ENCODE assay signal across 19 mouse cellular contexts in the genomic region with DNA sequence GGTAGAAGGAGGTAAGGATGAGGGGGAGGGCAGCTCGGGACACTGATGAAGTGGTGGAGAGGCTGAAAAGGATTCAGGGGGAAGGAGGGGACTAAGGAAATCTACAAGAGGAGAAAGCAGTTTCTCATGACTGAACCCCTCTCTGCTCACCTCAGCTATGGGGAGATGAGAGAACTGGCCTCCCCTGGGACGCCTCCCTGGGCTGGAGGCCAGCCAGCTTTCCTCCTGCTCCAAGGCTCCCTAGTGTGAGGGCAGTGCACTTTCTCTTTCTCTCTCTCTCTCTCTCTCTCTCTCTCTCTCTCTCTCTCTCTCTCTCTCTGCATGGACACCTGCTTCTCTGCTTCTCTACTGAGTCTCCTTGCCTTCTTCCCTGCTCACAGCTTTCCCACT. TPM values are rescaled to one million over a fixed set of nuclear protein-coding genes. Genes with fewer than 3 reads are reported as not detected.
DNase-seq lines count a peak whose midpoint lies in the region; ATAC-seq and TF ChIP-seq lines count a peak whose summit lies in the region.
"Had no signal": no experiment of that assay in that cellular context is flagged by ENCODE, and none has a peak within 500 bp of the region (broad histone marks: within the 10 kb centered on the region; RNA-seq: fewer than 3 reads in every experiment).

No protein-coding gene starts in this region.

- no peak for ATAC-seq in forebrain, embryonic 12.5 days (ENCODE audit: low FRiP score)
- ATAC-seq in hindbrain, embryonic 15.5 days (ENCODE audit: low FRiP score, low read depth) = no peak
- ATAC-seq in neural tube, embryonic 12.5 days (ENCODE audit: low FRiP score, low read depth) = no peak
- ATAC-seq: intestine, postnatal 0 days had no signal

- peaks cover 33% of the 10 kb centered on the region for H3K4me1 ChIP-seq in cerebellum, adult 2 months (ENCODE audit: control insufficient read depth, insufficient read depth, low read length)
- peaks cover 87% of the 10 kb centered on the region for H3K4me1 ChIP-seq in forebrain, embryonic 12.5 days
- peaks cover 75% of the 10 kb centered on the region for H3K4me1 ChIP-seq in hindbrain, embryonic 15.5 days (replicated peaks)
- H3K4me1 ChIP-seq in neural tube, embryonic 12.5 days = peaks cover 82% of the 10 kb centered on the region

- TF ChIP-seq CTCF in cerebellum, adult 2 months (IDR thresholded peaks at IDR 0.05; ENCODE audit: borderline replicate concordance, insufficient read depth, low read depth, low read length) = no peak

- H3K9me3 ChIP-seq in forebrain, embryonic 12.5 days = no peaks in the 10 kb centered on the region
- H3K9me3 ChIP-seq in hindbrain, embryonic 15.5 days = no peaks in the 10 kb centered on the region
- H3K9me3 ChIP-seq in neural tube, embryonic 12.5 days = no peaks in the 10 kb centered on the region
- H3K9me3 ChIP-seq: embryonic facial prominence, embryonic 13.5 days had no signal

- no peaks in the 10 kb centered on the region for H3K27me3 ChIP-seq in cerebellum, adult 2 months (ENCODE audit: control insufficient read depth, insufficient read depth, low read length)
- peaks cover 33% of the 10 kb centered on the region for H3K27me3 ChIP-seq in forebrain, embryonic 12.5 days
- no peaks in the 10 kb centered on the region for H3K27me3 ChIP-seq in hindbrain, embryonic 15.5 days
- peaks cover 33% of the 10 kb centered on the region for H3K27me3 ChIP-seq in neural tube, embryonic 12.5 days (replicated peaks)

- TF ChIP-seq POLR2A in cerebellum, adult 2 months (IDR thresholded peaks at IDR 0.05; ENCODE audit: borderline replicate concordance, insufficient read depth, low read length) = no peak

- peak overlapping the region; percentile 93; the same call in 1 of the 2 replicates for H3K9ac ChIP-seq in forebrain, embryonic 12.5 days
- H3K9ac ChIP-seq in hindbrain, embryonic 15.5 days = peak overlapping the region; percentile 99
- H3K9ac ChIP-seq in neural tube, embryonic 12.5 days = peak overlapping the region; percentile 97
- H3K9ac ChIP-seq: embryonic facial prominence, embryonic 13.5 days; lung, embryonic 14.5 days had no signal

- peak overlapping the region; percentile 97 for H3K4me2 ChIP-seq in forebrain, embryonic 12.5 days
- H3K4me2 ChIP-seq in hindbrain, embryonic 15.5 days = peak overlapping the region; percentile 95
- H3K4me2 ChIP-seq in neural tube, embryonic 12.5 days (replicated peaks) = peak overlapping the region; percentile 87
- H3K4me2 ChIP-seq: embryonic facial prominence, embryonic 13.5 days; lung, embryonic 14.5 days had no signal

- peaks cover 10% of the 10 kb centered on the region for H3K36me3 ChIP-seq in forebrain, embryonic 12.5 days (replicated peaks)
- H3K36me3 ChIP-seq in hindbrain, embryonic 15.5 days = peaks cover 10% of the 10 kb centered on the region
- H3K36me3 ChIP-seq in neural tube, embryonic 12.5 days = peaks cover 10% of the 10 kb centered on the region
- H3K36me3 ChIP-seq: embryonic facial prominence, embryonic 13.5 days had no signal

- DNase-seq in cerebellum, adult 2 months = peak; percentile 64 to 65
- DNase-seq in cerebellum, adult 11 months = no peak
- DNase-seq in spleen, postnatal 10 days (ENCODE audit: low spot score in 2 of 2) = no peak
- no peak for DNase-seq in gastrocnemius, adult 18-20 months (ENCODE audit: low spot score)
- DNase-seq in urinary bladder, adult 18-20 months (ENCODE audit: low spot score in 2 of 2) = no peak
- DNase-seq: adrenal gland, postnatal 25 days; heart, adult 11 months; kidney, postnatal 25 days; lung, embryonic 14.5 days; retina, postnatal 1 day had no signal

- WGBS in cerebellum, adult 2 months = 5% methylated on average over 2 of the region's 2 CpGs
- WGBS in forebrain, embryonic 12.5 days = 38% methylated on average over 2 of the region's 2 CpGs
- 27% methylated on average over 2 of the region's 2 CpGs for WGBS in hindbrain, embryonic 15.5 days
- 25% methylated on average over 2 of the region's 2 CpGs for WGBS in neural tube, embryonic 12.5 days

- peak overlapping the region; percentile 98 for H3K4me3 ChIP-seq in cerebellum, adult 2 months (replicated peaks; ENCODE audit: insufficient read depth, low read depth, low read length)
- peak overlapping the region; percentile 83 for H3K4me3 ChIP-seq in forebrain, embryonic 12.5 days (replicated peaks)
- peak overlapping the region; percentile 98 for H3K4me3 ChIP-seq in hindbrain, embryonic 15.5 days
- peak overlapping the region; percentile 90 for H3K4me3 ChIP-seq in neural tube, embryonic 12.5 days
- H3K4me3 ChIP-seq: embryonic facial prominence, embryonic 13.5 days had no signal

- H3K27ac ChIP-seq in cerebellum, adult 2 months (ENCODE audit: insufficient read depth, low read length) = peak overlapping the region; percentile 98
- H3K27ac ChIP-seq in forebrain, embryonic 12.5 days = peak overlapping the region; percentile 39; the same call in 1 of the 2 replicates
- H3K27ac ChIP-seq in hindbrain, embryonic 15.5 days (replicated peaks) = peak overlapping the region; percentile 98
- H3K27ac ChIP-seq in neural tube, embryonic 12.5 days = no peak overlapping the region
- H3K27ac ChIP-seq: embryonic facial prominence, embryonic 13.5 days had no signal

RNA-seq across cellular contexts. Expression of gene Slc22a12, which starts 42.2 kb away (rescaled TPM):
- polyA plus RNA-seq in cerebellum, adult 2 months (2012; rRNA removed) = 0.15 and 0.24 TPM in 2 replicates
- polyA plus RNA-seq in forebrain, embryonic 12.5 days (2016; fragmentation: Nextera tagmentation; extraction: Ambion mirVana) = not detected in 2 replicates
- not detected in 2 replicates for polyA plus RNA-seq in hindbrain, embryonic 15.5 days (2015; fragmentation: Nextera tagmentation; extraction: Ambion mirVana)
- not detected in 2 replicates for polyA plus RNA-seq in neural tube, embryonic 12.5 days (2016; fragmentation: Nextera tagmentation; extraction: Ambion mirVana)
- under 1 TPM in 1 of 2 experiments, not detected in 1; 0.11 TPM for total RNA-seq in gastrocnemius, adult 18-20 months (2021)
- total RNA-seq: adrenal gland, postnatal 25 days; ES-E14; left cerebral cortex, adult 18-20 months had no signal
- polyA plus RNA-seq: embryonic facial prominence, embryonic 13.5 days; heart, postnatal 0 days; intestine, postnatal 0 days; limb, embryonic 14.5 days; lung, embryonic 14.5 days had no signal

Comparison
In these comparisons a context has a peak if more than half of its experiments do, and no peak if none do; other contexts are left out.
1. DNase-seq: peak in cerebellum, adult 2 months (2 of 2); none in cerebellum, adult 11 months (single experiment), spleen, postnatal 10 days (0 of 2), gastrocnemius, adult 18-20 months (single experiment) and urinary bladder, adult 18-20 months (0 of 2).
2. Peak in every context shown above with its lines, with median percentiles within 50 percentile points of each other: H3K4me3 ChIP-seq, H3K4me2 ChIP-seq and H3K9ac ChIP-seq.